Mouse (Mus musculus) erythroblast, embryonic 14.5 days (primary cell): ENCODE data around the gene Lrrc20. TPM values are rescaled to one million over a fixed set of nuclear protein-coding genes. Genes with fewer than 3 reads are reported as not detected.

ENCODE experiments used
- H3K27me3 ChIP-seq: 2 replicates; pipeline ENCODE4 v1.6.1; 2012; ENCODE audit warnings: inconsistent platforms; ENCODE audit not compliant: control insufficient read depth
- H3K36me3 ChIP-seq: 2 replicates; pipeline ENCODE4 v1.6.1; 2012; ENCODE audit warnings: mild to moderate bottlenecking, inconsistent platforms; ENCODE audit not compliant: control insufficient read depth
- H3K4me1 ChIP-seq: 2 replicates; pipeline ENCODE4 v1.6.1; 2012; ENCODE audit warnings: inconsistent platforms; ENCODE audit not compliant: control insufficient read depth
- H3K4me3 ChIP-seq: replicated peaks from 2 replicates; pipeline ENCODE3; 2012; ENCODE audit warnings: moderate library complexity, mild to moderate bottlenecking, inconsistent platforms
- H3K9me3 ChIP-seq: 2 replicates; pipeline ENCODE4 v1.6.1; 2012; ENCODE audit warnings: low read length, inconsistent platforms, mixed read lengths; ENCODE audit not compliant: control insufficient read depth
- GATA1 ChIP-seq: IDR thresholded peaks from 2 replicates; pipeline ENCODE4 v1.6.1; 2012; ENCODE audit warnings: low read length, inconsistent platforms, mixed read lengths
- TAL1 ChIP-seq: IDR thresholded peaks from 3 replicates; pipeline ENCODE4 v1.6.1; 2012; ENCODE audit warnings: low read length, inconsistent platforms, mixed read lengths
- polyA plus RNA-seq: library from polyadenylated mRNA; stranded (reverse); fragments of >175 nt; gene quantifications from 2 replicates; pipeline ENCODE4 v1.2.3, GENCODE M21; 2012

Lrrc20 gene
- polyA plus RNA-seq, 1 experiment: 2.4 TPM

DNA sequence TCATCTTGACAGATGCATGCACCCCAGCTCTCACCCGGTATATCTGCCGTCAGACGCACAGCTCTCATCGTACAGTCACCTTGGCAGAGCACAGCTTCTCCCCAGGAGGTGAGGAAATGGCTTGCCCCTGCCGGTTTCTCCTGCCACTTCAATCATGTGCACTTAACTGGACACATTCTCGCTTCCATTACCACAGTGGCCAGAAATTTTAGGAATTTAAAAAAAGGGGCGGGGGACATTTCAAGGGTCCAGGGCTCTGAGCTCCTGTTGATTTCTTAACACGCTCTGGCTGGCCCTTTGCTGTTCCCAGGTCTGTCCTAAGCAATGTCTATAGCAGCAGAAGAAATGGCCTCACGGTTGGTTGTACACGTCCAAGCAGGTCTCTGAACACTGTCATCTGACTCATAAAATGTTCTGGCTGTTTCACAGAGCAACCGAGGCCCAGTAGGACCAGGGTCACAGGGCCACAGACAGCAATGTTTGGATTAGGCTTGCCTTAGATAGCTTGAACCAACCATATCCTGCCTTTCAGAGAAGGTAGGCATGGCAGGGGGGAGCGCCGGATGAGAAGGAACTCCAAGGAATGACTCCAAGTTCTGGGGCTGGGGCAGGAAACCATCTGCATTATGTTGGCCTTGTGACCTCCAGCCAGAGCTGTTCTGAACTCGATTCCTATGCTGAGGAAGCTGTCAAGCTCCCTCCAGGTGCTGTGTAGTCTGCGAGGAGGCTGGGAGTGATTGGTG lies 151.8 kb downstream of the Lrrc20 start:
- TF ChIP-seq GATA1: no peak
- TF ChIP-seq TAL1: no peak
- no peaks in the 10 kb centered on the region for H3K9me3 ChIP-seq
- H3K4me3 ChIP-seq: no peak overlapping the region
- peaks cover 26% of the 10 kb centered on the region for H3K27me3 ChIP-seq
- H3K36me3 ChIP-seq: no peaks in the 10 kb centered on the region
- H3K4me1 ChIP-seq: no peaks in the 10 kb centered on the region; the same call in 1 of the 2 replicates

DNA sequence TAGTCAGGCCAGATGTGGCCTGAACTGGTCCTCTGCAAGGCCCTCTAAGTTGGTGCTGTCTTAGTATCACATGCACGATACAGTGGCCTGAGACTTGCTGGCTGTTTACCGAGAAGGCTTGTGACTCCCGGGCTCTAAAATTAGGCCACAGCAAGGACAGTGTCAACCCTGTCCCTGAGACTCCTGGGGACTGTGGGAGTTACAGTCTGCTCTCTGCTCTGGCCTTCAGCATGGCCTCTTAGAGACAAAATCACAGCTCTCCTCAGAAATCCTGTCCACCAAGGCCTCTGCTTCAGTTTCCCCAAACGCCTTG lies 152.3 kb downstream of the Lrrc20 start:
- no peak for TF ChIP-seq TAL1
- no peak for TF ChIP-seq GATA1
- Histone ChIP-seq H3K27me3 (peaks cover 26% of the 10 kb centered on the region), H3K36me3 (no peaks in the 10 kb centered on the region), H3K4me1 (no peaks in the 10 kb centered on the region; the same call in 1 of the 2 replicates), H3K4me3 (no peak overlapping the region), H3K9me3 (no peaks in the 10 kb centered on the region)

Other genes starting within 250 kb of the Lrrc20 start
- gene Adamts14, start 202.4 kb upstream of the Lrrc20 start, polyA plus RNA-seq: not detected in 2 replicates
- gene Prf1, start 178.0 kb upstream of the Lrrc20 start, polyA plus RNA-seq: not detected in 2 replicates
- gene Pald1, start 92.3 kb upstream of the Lrrc20 start, polyA plus RNA-seq: 0.04 and 0.06 TPM in 2 replicates
- 0.03 TPM in 1 of 2 replicates, not detected in the other for gene Nodal, start 57.8 kb upstream of the Lrrc20 start, polyA plus RNA-seq
- 6.2 and 6.5 TPM in 2 replicates for gene Eif4ebp2, start 23.1 kb upstream of the Lrrc20 start, polyA plus RNA-seq
- not detected in 2 replicates for gene Npffr1, start 119.7 kb downstream of the Lrrc20 start, polyA plus RNA-seq
- gene Ppa1, start 172.8 kb downstream of the Lrrc20 start, polyA plus RNA-seq: 1.2 and 2.1 TPM in 2 replicates
- 2.9 and 4.1 TPM in 2 replicates for gene Sar1a, start 204.5 kb downstream of the Lrrc20 start, polyA plus RNA-seq
- gene Tysnd1, start 219.7 kb downstream of the Lrrc20 start, polyA plus RNA-seq: 5.6 and 8.3 TPM in 2 replicates
- gene Aifm2, start 239.5 kb downstream of the Lrrc20 start, polyA plus RNA-seq: 0.11 and 0.13 TPM in 2 replicates